Mouse (Mus musculus): ENCODE data around the gene Espn.

DNA sequence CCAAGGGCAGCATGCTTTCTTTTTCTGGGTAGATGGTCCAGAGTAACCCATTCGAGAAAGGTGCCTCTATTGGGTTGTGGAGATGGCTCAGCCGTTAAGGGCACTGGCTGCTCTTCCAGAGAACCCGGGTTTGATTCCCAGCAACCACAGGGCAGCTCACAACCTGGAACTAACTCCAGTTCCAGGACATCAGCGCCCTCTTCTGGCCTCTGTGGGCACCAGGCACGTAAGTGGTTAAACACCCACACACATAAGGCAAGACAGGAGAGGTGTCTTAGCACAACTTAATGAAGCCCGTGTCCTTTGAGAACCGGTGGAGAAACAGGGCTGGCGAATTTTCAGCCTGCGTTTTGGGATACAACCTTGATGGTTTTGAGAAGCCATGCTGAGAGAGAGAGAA, 77.6 kb downstream of the Espn start:
- TF ChIP-seq HCFC1 (IDR thresholded peaks at IDR 0.05; ENCODE audit: borderline replicate concordance, insufficient read depth, low read length) (no peak), ZNF384 (IDR thresholded peaks at IDR 0.05; ENCODE audit: low read depth, low read length) (no peak)
